Mouse (Mus musculus): ENCODE measurements at regions not wholly inside any gene's neighbourhood (a gene's known extent, or its start where the extent isn't known, plus 50 kb on each side); places are given as distances from the start of the nearest gene placed in this dataset.

GRCm38 (mm10) chr6:117489761-117490396 lies 321.5 kb downstream of the Cxcl12 start:
- ATAC-seq (replicated peaks; ENCODE audit: poor library complexity), result no peak

DNA sequence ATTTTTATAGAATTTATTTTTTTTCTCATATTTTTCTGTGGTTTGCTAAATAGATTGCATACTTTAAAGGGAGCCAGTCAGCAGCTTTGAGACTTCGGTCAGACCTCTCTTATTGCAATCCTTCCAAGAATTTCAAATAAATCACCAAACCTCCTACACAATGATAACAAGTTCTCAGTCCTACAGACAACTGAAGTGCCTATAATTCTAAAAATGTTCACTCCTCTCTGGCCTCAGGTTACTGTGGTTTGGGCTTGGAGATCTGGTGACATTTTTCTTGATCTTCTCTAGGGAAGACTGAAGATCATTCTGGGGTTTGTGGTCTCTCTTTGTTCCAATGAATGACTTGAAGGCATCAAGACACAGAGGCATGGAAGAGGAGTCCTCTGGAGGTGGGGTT lies 326.6 kb downstream of the Cxcl12 start:
- ATAC-seq (replicated peaks; ENCODE audit: poor library complexity), result no peak

GRCm38 (mm10) chr6:117497337-117497736 lies 329.0 kb downstream of the Cxcl12 start:
- ATAC-seq (replicated peaks; ENCODE audit: poor library complexity), result no peak

DNA sequence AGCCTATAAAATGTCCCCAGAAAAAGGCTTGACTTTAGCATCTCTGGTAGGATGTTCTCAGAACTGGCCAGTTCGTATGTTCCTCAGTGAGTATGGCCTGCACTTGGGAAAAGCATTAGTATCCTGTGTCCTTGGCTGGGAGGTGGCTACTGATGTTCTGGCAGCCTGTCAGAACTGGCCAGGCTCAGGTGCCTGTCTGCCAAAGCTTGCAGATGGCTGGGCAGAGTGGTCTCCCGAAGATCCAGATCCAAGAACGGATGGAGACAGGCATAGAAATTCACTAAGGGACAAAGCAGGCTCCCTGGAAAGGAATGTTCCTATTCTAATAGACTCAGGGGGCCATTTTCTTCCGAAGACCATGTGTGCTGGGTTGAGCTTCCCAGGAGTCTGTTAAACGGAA lies 329.6 kb downstream of the Cxcl12 start:
- ATAC-seq (replicated peaks; ENCODE audit: poor library complexity), result no peak

DNA sequence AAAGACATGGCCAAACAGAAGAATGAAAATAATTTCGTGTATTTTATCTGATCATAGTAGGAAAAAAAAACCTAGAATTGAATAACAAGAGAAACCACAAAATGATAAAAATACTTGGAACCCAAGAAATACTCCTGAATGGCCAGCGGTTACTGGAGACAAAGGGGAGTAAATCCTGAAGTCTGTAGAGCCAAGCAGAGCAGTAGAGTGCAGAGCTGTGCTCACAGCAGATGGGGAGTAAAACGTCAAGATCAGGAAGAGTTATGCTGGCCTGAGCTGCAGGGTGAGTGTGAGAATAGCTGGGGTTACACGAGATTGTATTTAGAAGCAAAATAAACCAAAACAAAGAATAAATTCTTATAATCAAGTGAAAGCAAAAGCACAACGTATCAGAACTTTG lies 334.0 kb downstream of the Cxcl12 start:
- ATAC-seq (replicated peaks; ENCODE audit: poor library complexity), result no peak

DNA sequence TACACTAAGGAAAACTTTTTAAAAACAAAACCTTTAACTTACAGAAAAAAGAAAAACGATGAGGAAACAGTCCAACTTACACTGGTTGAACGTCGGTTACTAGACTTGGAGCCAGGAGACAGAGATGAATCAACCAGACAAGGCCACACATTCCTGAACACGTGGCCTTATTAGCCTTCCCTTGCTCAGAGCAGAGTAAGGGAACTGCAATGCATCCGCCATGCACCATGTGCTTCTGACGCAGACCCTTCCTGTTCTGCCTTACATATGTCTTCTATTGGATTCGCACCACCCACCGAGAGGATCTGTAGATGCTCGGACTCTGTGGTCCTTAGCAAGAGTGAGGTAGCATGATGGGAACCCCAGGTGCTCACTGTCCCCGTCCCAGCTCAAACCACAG lies 336.2 kb upstream of the Zfp637 start:
- no peak for ATAC-seq (replicated peaks; ENCODE audit: poor library complexity)

DNA sequence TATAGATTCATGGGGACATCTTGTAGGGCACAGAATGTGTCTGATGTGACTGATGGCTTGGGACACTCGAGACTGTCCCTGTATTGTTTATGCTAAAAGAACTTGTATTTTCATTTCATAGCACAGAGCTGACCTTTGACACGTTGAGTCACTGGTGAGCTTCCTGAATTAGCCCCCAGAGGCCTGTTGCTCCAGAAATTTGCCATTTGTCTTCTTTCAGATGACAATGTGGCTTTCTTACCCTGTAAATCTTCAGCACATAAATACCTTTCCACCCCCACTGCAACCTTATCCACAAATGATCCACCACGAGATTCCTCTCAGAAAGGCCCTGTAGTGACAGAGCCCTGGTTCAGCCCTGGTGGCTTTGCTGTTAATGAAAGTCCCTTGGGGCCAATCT lies 335.5 kb upstream of the Zfp637 start:
- ATAC-seq (replicated peaks; ENCODE audit: poor library complexity), result no peak

DNA sequence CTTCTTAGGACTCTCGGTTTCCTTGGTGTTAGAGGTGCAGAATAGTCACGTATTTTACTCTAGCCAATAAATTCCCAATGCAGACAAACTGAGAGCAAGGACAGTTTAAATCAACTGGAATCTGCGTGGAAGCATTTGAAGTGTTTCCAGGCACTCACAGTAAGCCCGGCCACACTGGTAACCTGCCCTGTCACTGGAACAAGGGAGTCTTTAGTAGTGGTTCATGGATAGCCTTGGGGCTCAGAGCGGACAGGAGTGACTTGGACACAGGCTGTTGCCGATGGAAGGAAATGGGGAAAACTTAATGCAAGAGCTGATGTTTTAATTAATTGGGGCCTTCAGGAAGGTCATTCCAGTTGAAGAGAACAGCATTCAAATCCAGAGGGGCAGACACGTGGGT lies 334.4 kb upstream of the Zfp637 start:
- no peak for ATAC-seq (replicated peaks; ENCODE audit: poor library complexity)

- no peak for ATAC-seq (replicated peaks; ENCODE audit: poor library complexity)
Measured at GRCm38 (mm10) chr6:117508860-117509259, 332.1 kb upstream of the Zfp637 start.

DNA sequence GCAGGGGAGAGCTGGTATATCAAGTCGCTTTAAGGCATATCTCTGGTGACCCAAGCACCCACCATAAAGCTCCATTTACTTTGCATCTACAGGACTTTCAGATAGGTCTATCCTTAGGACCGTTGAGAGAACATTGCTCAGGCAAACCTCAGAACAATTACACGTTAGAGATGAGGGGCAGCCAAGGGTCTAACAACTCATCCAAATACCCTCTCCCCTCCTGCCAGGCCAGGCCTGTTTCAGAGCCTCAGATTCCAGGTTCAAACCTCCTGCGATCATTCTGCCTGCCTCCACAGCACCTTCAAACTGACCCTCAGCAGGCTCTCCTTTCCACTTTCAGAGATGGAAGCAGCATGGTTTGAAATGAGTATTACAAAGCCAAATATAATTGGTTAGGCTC lies 331.0 kb upstream of the Zfp637 start:
- no peak for ATAC-seq (replicated peaks; ENCODE audit: poor library complexity)

- no peak for ATAC-seq (replicated peaks; ENCODE audit: poor library complexity)
Measured at GRCm38 (mm10) chr6:117514831-117515230, 326.1 kb upstream of the Zfp637 start.

GRCm38 (mm10) chr6:117516906-117517305 lies 324.1 kb upstream of the Zfp637 start:
- ATAC-seq (replicated peaks; ENCODE audit: poor library complexity), result no peak

DNA sequence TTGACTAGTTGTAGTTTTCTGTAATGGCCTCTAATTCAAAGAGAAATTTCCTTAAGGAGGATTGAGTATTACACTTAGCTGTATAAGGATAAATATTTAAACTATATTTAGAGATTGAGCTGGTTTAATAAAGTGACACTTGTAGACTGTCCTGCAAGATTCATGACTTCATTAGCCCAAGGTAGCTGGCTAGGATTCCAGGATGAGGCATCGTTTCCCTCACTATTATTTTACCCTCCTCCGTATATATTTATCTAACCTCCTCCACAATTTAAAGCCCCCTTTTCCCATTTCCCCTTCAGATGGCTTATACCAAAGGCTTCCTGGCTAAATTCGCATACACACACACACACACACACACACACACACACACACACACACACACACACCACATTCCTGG lies 322.0 kb upstream of the Zfp637 start:
- no peak for ATAC-seq (replicated peaks; ENCODE audit: poor library complexity)

DNA sequence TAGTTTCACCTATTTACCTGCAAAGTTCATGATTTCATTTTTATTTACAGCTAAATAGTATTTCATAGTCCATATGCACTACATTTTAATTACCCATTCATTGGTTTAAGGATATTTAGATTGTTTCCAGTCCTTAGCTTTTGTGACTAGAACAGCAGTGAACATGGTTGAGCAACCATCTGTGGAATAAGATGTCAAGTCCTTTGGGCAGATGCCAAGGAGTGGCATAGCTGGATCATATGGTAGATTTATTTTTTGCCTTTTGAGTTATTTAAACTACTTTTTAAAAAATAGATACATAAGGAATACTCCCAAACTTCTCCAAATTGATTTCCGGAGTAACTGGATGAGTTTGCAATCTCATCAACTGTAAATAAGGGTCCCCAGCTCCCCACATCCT lies 321.5 kb upstream of the Zfp637 start:
- no peak for ATAC-seq (replicated peaks; ENCODE audit: poor library complexity)

DNA sequence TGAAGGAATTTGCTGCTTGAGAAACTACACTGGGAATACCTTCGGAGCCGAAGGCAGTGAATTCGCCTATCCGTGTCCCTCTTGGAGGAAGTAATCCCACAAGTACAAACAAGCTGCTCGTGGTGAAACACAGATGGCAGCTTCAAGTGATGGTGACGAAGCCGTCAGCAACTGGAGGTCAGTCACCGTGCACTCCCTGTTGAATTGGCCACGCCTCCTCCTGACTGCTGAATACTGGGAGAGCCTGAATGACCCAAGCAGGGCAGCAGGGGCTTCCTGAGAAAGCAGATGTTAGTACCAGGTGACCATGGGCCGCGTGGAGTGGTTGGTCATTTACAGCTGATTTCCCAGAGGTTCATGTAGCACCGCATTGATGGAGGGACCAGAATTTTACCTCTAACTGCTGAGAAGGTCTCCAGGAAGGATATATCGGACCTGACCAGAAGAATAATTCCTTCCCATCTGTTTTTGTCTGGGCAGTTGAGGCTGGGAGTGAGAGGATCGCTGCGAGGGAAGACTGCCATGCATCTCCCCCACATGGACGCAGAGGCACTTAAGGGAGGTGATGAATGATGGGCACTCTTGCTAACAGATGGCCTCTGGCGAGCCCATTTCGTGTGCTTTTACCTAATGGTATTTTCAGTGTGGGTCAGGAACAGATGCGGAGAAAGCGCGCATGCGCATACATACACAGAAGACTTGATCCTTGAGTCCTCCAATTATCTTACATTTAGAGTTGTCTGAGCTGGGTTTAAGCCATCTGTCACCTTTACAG lies 314.6 kb upstream of the Zfp637 start:
- ATAC-seq (replicated peaks; ENCODE audit: poor library complexity), result no peak

- ATAC-seq (replicated peaks; ENCODE audit: poor library complexity), result no peak
Measured at GRCm38 (mm10) chr6:117527526-117527925, 313.5 kb upstream of the Zfp637 start.

GRCm38 (mm10) chr6:117534149-117534548 lies 306.8 kb upstream of the Zfp637 start:
- no peak for ATAC-seq (replicated peaks; ENCODE audit: poor library complexity)

- no peak for ATAC-seq (replicated peaks; ENCODE audit: poor library complexity)
Measured at GRCm38 (mm10) chr6:117534991-117535390, 306.0 kb upstream of the Zfp637 start.

DNA sequence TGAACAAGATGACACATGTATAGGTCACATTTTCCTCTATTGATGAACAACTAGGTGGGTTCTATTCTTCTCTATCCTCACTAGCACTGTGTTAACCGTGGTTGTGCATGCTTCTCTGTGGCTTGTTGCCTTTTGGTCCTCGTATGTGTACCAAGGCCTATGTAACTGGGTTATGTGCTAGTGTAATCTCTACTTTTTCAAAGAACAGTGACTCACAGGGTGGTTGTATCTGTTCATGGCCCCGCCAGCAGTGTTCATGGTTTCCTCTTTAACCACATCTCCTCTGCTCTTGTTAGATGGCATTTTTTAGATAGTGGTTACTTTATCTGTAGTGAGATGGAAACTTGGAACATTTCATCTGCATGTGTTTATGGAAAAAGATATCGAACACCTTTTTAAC lies 304.9 kb upstream of the Zfp637 start:
- no peak for ATAC-seq (replicated peaks; ENCODE audit: poor library complexity)

DNA sequence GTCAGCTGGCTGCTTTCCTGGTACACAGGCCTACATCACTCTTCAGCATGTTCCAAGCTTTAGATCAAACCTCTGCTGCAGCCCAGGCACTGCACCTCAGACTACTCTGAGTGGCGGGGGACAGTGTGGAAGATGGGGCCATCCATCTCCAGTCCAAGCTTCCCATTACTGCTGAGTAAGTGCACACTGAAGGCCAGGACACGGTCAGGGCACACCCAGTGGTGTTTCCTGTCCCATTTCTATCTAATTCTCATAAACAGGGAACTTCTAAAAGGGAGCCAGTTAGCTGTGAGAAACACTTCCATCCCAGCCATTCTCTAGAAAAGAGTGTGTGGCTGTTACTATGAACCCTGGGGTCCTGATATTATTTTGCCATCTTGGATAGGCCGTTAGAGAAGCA lies 298.5 kb upstream of the Zfp637 start:
- ATAC-seq (replicated peaks; ENCODE audit: poor library complexity), result no peak

DNA sequence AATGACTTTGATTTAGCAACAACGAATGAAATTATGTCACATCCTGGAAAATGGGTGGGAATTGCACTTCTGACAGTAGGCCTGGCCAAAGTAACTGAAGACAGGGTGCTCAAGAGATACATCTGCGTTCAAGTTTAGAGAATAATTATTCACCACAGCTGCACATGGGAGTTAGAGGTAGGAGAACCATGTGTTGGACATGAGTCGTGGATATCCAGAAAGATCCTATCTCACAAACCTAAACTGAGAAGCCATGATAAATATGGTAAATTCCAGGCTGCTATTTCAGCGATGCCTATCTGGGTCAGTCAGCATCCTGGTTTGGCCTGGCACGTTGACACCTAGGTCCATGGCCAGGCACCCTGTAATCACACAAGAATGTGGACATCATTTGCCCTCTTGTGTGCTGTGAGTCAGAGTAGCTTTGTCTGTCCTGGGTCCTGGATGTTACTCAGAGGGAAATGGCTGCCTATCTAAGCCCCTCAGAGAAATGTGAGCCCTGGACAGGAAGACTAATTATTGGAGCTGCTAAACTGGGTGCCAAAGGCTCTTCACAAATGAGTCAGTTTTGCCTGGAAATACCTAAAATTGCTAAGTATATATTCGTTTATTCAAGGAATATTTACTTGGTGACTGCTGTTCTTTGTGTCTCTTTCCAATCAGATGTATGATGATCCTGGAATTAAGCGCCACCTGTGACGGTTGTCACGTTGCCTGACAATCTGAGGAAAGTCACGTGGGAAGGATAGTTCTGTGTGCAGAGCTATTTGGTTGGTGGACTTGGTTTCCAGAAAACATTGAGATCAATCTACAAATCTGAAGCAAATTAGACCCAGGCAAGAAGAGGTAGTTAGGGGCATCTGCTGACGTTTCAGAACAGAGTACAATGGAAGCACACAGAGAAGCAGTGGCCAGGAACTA lies 296.4 kb upstream of the Zfp637 start:
- no peak for ATAC-seq (replicated peaks; ENCODE audit: poor library complexity)

- no peak for ATAC-seq (replicated peaks; ENCODE audit: poor library complexity)
Measured at GRCm38 (mm10) chr6:117550930-117551329, 290.1 kb upstream of the Zfp637 start.

All from megakaryocyte progenitor cell, adult 5-6 weeks (primary cell).